Mouse (Mus musculus) megakaryocyte, embryonic 14.5 days (primary cell): ENCODE results near the gene Gm28845. TPM values are rescaled to one million over a fixed set of nuclear protein-coding genes. Genes with fewer than 3 reads are reported as not detected.

Experiments used
- H3K27me3 ChIP-seq: replicated peaks from 2 replicates; pipeline ENCODE3; 2012; ENCODE audit warnings: inconsistent platforms
- H3K36me3 ChIP-seq: replicated peaks from 2 replicates; pipeline ENCODE3; 2012; ENCODE audit warnings: low read length, inconsistent platforms, mixed read lengths
- H3K4me1 ChIP-seq: 2 replicates; pipeline ENCODE4 v1.6.1; 2012; ENCODE audit warnings: inconsistent platforms
- H3K4me3 ChIP-seq: replicated peaks from 2 replicates; pipeline ENCODE3; 2012; ENCODE audit warnings: moderate library complexity, mild to moderate bottlenecking, inconsistent platforms
- H3K9me3 ChIP-seq: 2 replicates; pipeline ENCODE4 v1.6.1; 2012; ENCODE audit warnings: inconsistent platforms
- FLI1 ChIP-seq: IDR thresholded peaks from 2 replicates; pipeline ENCODE4 v1.6.1; 2012; ENCODE audit warnings: low read length, inconsistent platforms, mixed read lengths
- GATA1 ChIP-seq: IDR thresholded peaks from 3 replicates; pipeline ENCODE4 v1.6.1; 2012; ENCODE audit warnings: mixed read lengths, low read length, inconsistent platforms, borderline replicate concordance
- polyA plus RNA-seq: library from polyadenylated mRNA; stranded (reverse); fragments of >175 nt; gene quantifications from 2 replicates; pipeline ENCODE4 v1.2.3, GENCODE M21; 2012; ENCODE audit warnings: low replicate concordance; ENCODE audit not compliant: insufficient read depth

Gm28845 gene
- polyA plus RNA-seq, 1 experiment, result not detected

GRCm38 (mm10) chr1:65109756-65110435 is 9.5 kb downstream of the Gm28845 start:
- Histone ChIP-seq H3K9me3 (no peaks in the 10 kb centered on the region), H3K4me3 (peak overlapping the region; percentile 8), H3K27me3 (peaks cover 3% of the 10 kb centered on the region), H3K36me3 (no peaks in the 10 kb centered on the region), H3K4me1 (peaks cover 34% of the 10 kb centered on the region)
- TF ChIP-seq FLI1 (no peak), GATA1 (no peak)

- peaks cover 34% of the 10 kb centered on the region for H3K4me1 ChIP-seq
- TF ChIP-seq FLI1 (no peak), GATA1 (no peak)
- H3K36me3 ChIP-seq, result no peaks in the 10 kb centered on the region
- no peak overlapping the region for H3K4me3 ChIP-seq
- no peaks in the 10 kb centered on the region for H3K9me3 ChIP-seq
- peaks cover 5% of the 10 kb centered on the region for H3K27me3 ChIP-seq
Measured at GRCm38 (mm10) chr1:65109196-65109595, 10.2 kb downstream of the Gm28845 start.

GRCm38 (mm10) chr1:65107654-65108279 is 11.6 kb downstream of the Gm28845 start:
- peaks cover 26% of the 10 kb centered on the region for H3K4me1 ChIP-seq
- no peak for TF ChIP-seq GATA1
- TF ChIP-seq FLI1, result no peak
- no peak overlapping the region for H3K4me3 ChIP-seq
- no peaks in the 10 kb centered on the region for H3K9me3 ChIP-seq
- peaks cover 5% of the 10 kb centered on the region for H3K27me3 ChIP-seq
- no peaks in the 10 kb centered on the region for H3K36me3 ChIP-seq

- TF ChIP-seq FLI1 (no peak), GATA1 (no peak)
- no peaks in the 10 kb centered on the region for H3K9me3 ChIP-seq
- peaks cover 5% of the 10 kb centered on the region; the same call in 1 of the 2 replicates for H3K4me1 ChIP-seq
Measured at GRCm38 (mm10) chr1:65103273-65103672, 16.1 kb downstream of the Gm28845 start, which contains the start of gene Cryga. Cryga (minus strand) TSS chr1:65103373.

GRCm38 (mm10) chr1:65096953-65097352 is 22.4 kb downstream of the Gm28845 start:
- TF ChIP-seq FLI1, result no peak
- no peak for TF ChIP-seq GATA1
- H3K4me3 ChIP-seq, result no peak overlapping the region
- no peaks in the 10 kb centered on the region for H3K36me3 ChIP-seq

More at GRCm38 (mm10) chr1:65103273-65103672, 16.1 kb downstream of the Gm28845 start, which contains the start of gene Cryga:
- peaks cover 2% of the 10 kb centered on the region for H3K27me3 ChIP-seq
- H3K36me3 ChIP-seq, result no peaks in the 10 kb centered on the region
- H3K4me3 ChIP-seq, result no peak within 1 kb of the TSS

GRCm38 (mm10) chr1:65091566-65091965 is 27.8 kb downstream of the Gm28845 start:
- TF ChIP-seq GATA1 (no peak), FLI1 (no peak)
- H3K9me3 ChIP-seq, result peaks cover 3% of the 10 kb centered on the region; the same call in 1 of the 2 replicates
- no peaks in the 10 kb centered on the region for H3K36me3 ChIP-seq
- peaks cover 2% of the 10 kb centered on the region for H3K27me3 ChIP-seq
- peaks cover 6% of the 10 kb centered on the region for H3K4me1 ChIP-seq
- H3K4me3 ChIP-seq, result no peak overlapping the region

More at GRCm38 (mm10) chr1:65096953-65097352, 22.4 kb downstream of the Gm28845 start:
- Histone ChIP-seq H3K9me3 (peaks cover 3% of the 10 kb centered on the region; the same call in 1 of the 2 replicates), H3K27me3 (peaks cover 2% of the 10 kb centered on the region), H3K4me1 (no peaks in the 10 kb centered on the region)

- peaks cover 3% of the 10 kb centered on the region; the same call in 1 of the 2 replicates for H3K9me3 ChIP-seq
- peaks cover 2% of the 10 kb centered on the region for H3K27me3 ChIP-seq
- H3K36me3 ChIP-seq, result no peaks in the 10 kb centered on the region
- no peak overlapping the region for H3K4me3 ChIP-seq
- TF ChIP-seq FLI1 (no peak), GATA1 (no peak)
- peaks cover 6% of the 10 kb centered on the region for H3K4me1 ChIP-seq
Measured at GRCm38 (mm10) chr1:65090370-65090769, 29.0 kb downstream of the Gm28845 start.

GRCm38 (mm10) chr1:65088567-65089356 is 30.6 kb downstream of the Gm28845 start:
- peaks cover 6% of the 10 kb centered on the region for H3K4me1 ChIP-seq
- H3K36me3 ChIP-seq, result no peaks in the 10 kb centered on the region
- H3K27me3 ChIP-seq, result peaks cover 2% of the 10 kb centered on the region
- TF ChIP-seq GATA1, result no peak
- no peak for TF ChIP-seq FLI1
- H3K4me3 ChIP-seq, result no peak overlapping the region
- H3K9me3 ChIP-seq, result peaks cover 3% of the 10 kb centered on the region; the same call in 1 of the 2 replicates

- H3K36me3 ChIP-seq, result no peaks in the 10 kb centered on the region
- H3K9me3 ChIP-seq, result 0 out of 2 replicates have a peak, but pooled peaks cover 2% of the 10 kb centered on the region
- no peaks in the 10 kb centered on the region for H3K4me1 ChIP-seq
- H3K27me3 ChIP-seq, result peaks cover 2% of the 10 kb centered on the region
- TF ChIP-seq FLI1 (no peak), GATA1 (no peak)
- no peak within 1 kb of the TSS for H3K4me3 ChIP-seq
Measured at GRCm38 (mm10) chr1:65082188-65082587, 37.2 kb downstream of the Gm28845 start, which contains the start of gene Crygb. Crygb (minus strand) TSS chr1:65082288.
